Mouse (Mus musculus) retina, postnatal 7 days (tissue): ENCODE data around the gene Zmynd12.
A peak's percentile ranks its signal among the peaks of the same experiment; 100 is the strongest.

ENCODE experiments used
- DNase-seq: peaks from one replicate; pipeline ENCODE4 v3.0.0-alpha.2; 2012; ENCODE audit warnings: low read depth, low spot score

Gene Zmynd12

GRCm38 (mm10) chr4:119447786-119448185 is 25.2 kb downstream of the Zmynd12 start:
- no peak for DNase-seq

GRCm38 (mm10) chr4:119450436-119450835 is 27.8 kb downstream of the Zmynd12 start:
- DNase-seq: no peak

- no peak for DNase-seq
Observed at GRCm38 (mm10) chr4:119453128-119453527, 30.5 kb downstream of the Zmynd12 start.

- DNase-seq: no peak
Observed at GRCm38 (mm10) chr4:119453533-119453932, 30.9 kb downstream of the Zmynd12 start.

GRCm38 (mm10) chr4:119460296-119460695 is 37.7 kb downstream of the Zmynd12 start:
- DNase-seq: no peak

GRCm38 (mm10) chr4:119460728-119461141 is 38.1 kb downstream of the Zmynd12 start:
- no peak for DNase-seq

- DNase-seq: no peak
Observed at GRCm38 (mm10) chr4:119462457-119462856, 39.8 kb downstream of the Zmynd12 start.

GRCm38 (mm10) chr4:119462858-119463755 is 40.5 kb downstream of the Zmynd12 start:
- peak; percentile 78 for DNase-seq

- no peak for DNase-seq
Observed at GRCm38 (mm10) chr4:119463756-119464419, 41.3 kb downstream of the Zmynd12 start.

- no peak for DNase-seq
Observed at GRCm38 (mm10) chr4:119465841-119466240, 43.2 kb downstream of the Zmynd12 start.

GRCm38 (mm10) chr4:119467720-119468380 is 45.2 kb downstream of the Zmynd12 start:
- no peak for DNase-seq

- DNase-seq: no peak
Observed at GRCm38 (mm10) chr4:119472545-119472944, 49.9 kb downstream of the Zmynd12 start.

- DNase-seq: no peak
Observed at GRCm38 (mm10) chr4:119473150-119473549, 50.5 kb downstream of the Zmynd12 start.

- no peak for DNase-seq
Observed at GRCm38 (mm10) chr4:119483051-119483450, 60.4 kb downstream of the Zmynd12 start.

GRCm38 (mm10) chr4:119484882-119485281 is 62.3 kb downstream of the Zmynd12 start:
- no peak for DNase-seq

- DNase-seq: no peak
Observed at GRCm38 (mm10) chr4:119489666-119490065, 67.1 kb downstream of the Zmynd12 start.

- no peak for DNase-seq
Observed at GRCm38 (mm10) chr4:119490806-119491205, 68.2 kb downstream of the Zmynd12 start.

- DNase-seq: peak; percentile 49
Observed at GRCm38 (mm10) chr4:119492291-119492932, 69.8 kb downstream of the Zmynd12 start, which contains the start of gene Rimkla. Rimkla (minus strand) TSS chr4:119492628.

GRCm38 (mm10) chr4:119492933-119493327 is 70.3 kb downstream of the Zmynd12 start:
- no peak for DNase-seq

GRCm38 (mm10) chr4:119498319-119498848 is 75.8 kb downstream of the Zmynd12 start:
- no peak for DNase-seq

GRCm38 (mm10) chr4:119511591-119511990 is 89.0 kb downstream of the Zmynd12 start:
- no peak for DNase-seq
